In the genomic region with DNA sequence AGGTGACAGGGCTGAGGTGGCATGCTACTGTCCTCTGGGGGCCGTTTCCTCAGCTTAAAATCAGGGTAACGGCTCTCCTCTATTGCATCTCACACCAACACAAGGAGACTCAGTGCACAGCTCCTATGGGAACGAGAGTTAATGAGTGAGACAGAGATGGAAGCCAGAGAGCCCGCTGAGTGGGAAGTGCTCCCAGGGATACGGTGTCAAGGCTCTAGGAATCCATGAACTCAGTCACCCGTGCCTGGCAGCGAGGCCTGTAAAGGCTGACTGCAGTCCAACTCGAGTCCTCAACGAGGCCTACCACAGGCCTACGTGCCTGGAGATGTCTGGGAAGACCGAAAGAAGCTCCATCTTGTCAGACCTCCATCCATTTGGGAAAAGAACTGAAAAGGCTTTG, we compare ENCODE assay signal across 30 mouse cellular contexts. TPM values are rescaled to one million over a fixed set of nuclear protein-coding genes. Genes with fewer than 3 reads are reported as not detected.
DNase-seq lines count a peak whose midpoint lies in the region; TF ChIP-seq lines count a peak whose summit lies in the region.
"Had no signal": no experiment of that assay in that cellular context is flagged by ENCODE, and none has a peak within 500 bp of the region (broad histone marks: within the 10 kb centered on the region; RNA-seq: fewer than 3 reads in every experiment).

No protein-coding gene starts in this region.

- peaks cover 18% of the 10 kb centered on the region for H3K4me1 ChIP-seq in cerebellum, adult 2 months (ENCODE audit: control insufficient read depth, insufficient read depth, low read length)
- H3K4me1 ChIP-seq: heart, embryonic 10.5 days; liver, embryonic 13.5 days; midbrain, embryonic 12.5 days had no signal

- WGBS in cerebellum, adult 2 months: 25% methylated on average over 11 of the region's 11 CpGs

- no peak for TF ChIP-seq CTCF in cerebellum, adult 2 months (IDR thresholded peaks at IDR 0.05; ENCODE audit: borderline replicate concordance, insufficient read depth, low read depth, low read length)

- no peak for TF ChIP-seq POLR2A in cerebellum, adult 2 months (IDR thresholded peaks at IDR 0.05; ENCODE audit: borderline replicate concordance, insufficient read depth, low read length)

- H3K27me3 ChIP-seq in cerebellum, adult 2 months (ENCODE audit: control insufficient read depth, insufficient read depth, low read length): no peaks in the 10 kb centered on the region
- H3K27me3 ChIP-seq: limb, embryonic 12.5 days; liver, embryonic 13.5 days; midbrain, embryonic 12.5 days had no signal

- H3K27ac ChIP-seq in cerebellum, adult 2 months (ENCODE audit: insufficient read depth, low read length): no peak overlapping the region
- H3K27ac ChIP-seq: heart, embryonic 10.5 days; limb, embryonic 12.5 days; liver, embryonic 13.5 days; midbrain, embryonic 12.5 days had no signal

- peak; percentile 36 to 46 for DNase-seq in cerebellum, adult 2 months
- no peak for DNase-seq in cerebellum, adult 9-10 months
- peak; percentile 29 for DNase-seq in gastrocnemius, adult 18-20 months (ENCODE audit: low spot score)
- no peak for DNase-seq in gastrocnemius, postnatal 4 days (ENCODE audit: low spot score in 2 of 2)
- peak; percentile 22 to 36 for DNase-seq in layer of hippocampus, postnatal 10 days (ENCODE audit: low spot score in 2 of 2)
- DNase-seq in layer of hippocampus, adult 11-12 months (ENCODE audit: low spot score): no peak
- peak; percentile 52 to 60 for DNase-seq in right cerebral cortex, postnatal 10 days (ENCODE audit: low spot score in 2 of 2)
- no peak for DNase-seq in right cerebral cortex, postnatal 4 days
- DNase-seq: adrenal gland, postnatal 36 days; heart, postnatal 4 days; kidney, postnatal 25 days; liver, embryonic 13.5 days; lung, adult 2 months; lung, postnatal 14 days; right cerebral cortex, postnatal 25 days; thymus, postnatal 14 days had no signal

- no peak overlapping the region for H3K4me3 ChIP-seq in cerebellum, adult 2 months (replicated peaks; ENCODE audit: insufficient read depth, low read depth, low read length)
- H3K4me3 ChIP-seq: heart, embryonic 10.5 days; limb, embryonic 12.5 days; liver, embryonic 13.5 days; midbrain, embryonic 12.5 days had no signal

RNA-seq across cellular contexts. Expression of gene Eftud2, which starts 21.8 kb away (rescaled TPM):
- 89.9 and 102 TPM in 2 replicates for polyA plus RNA-seq in cerebellum, adult 2 months (2012; rRNA removed)
- total RNA-seq in gastrocnemius, adult 18-20 months (2021): 10 to 100 TPM; 24.5 to 24.7 TPM
- 10 to 100 TPM; 66.4 to 69.7 TPM for total RNA-seq in gastrocnemius, postnatal 4 days (2021)
- total RNA-seq in layer of hippocampus, postnatal 10 days (2021): 100 to 1,000 TPM; 105 to 117 TPM

RNA-seq across cellular contexts. Expression of gene Ccdc103, which starts 22.1 kb away (rescaled TPM):
- 0.57 and 0.65 TPM in 2 replicates for polyA plus RNA-seq in cerebellum, adult 2 months (2012; rRNA removed)
- total RNA-seq in gastrocnemius, adult 18-20 months (2021): not detected
- not detected for total RNA-seq in gastrocnemius, postnatal 4 days (2021)
- 1 to 10 TPM; 1.1 to 1.4 TPM for total RNA-seq in layer of hippocampus, postnatal 10 days (2021)
- total RNA-seq: granulocyte monocyte progenitor cell, adult 5-6 weeks; monocyte, adult 5-6 weeks had no signal

RNA-seq across cellular contexts. Expression of gene Higd1b, which starts 23.3 kb away (rescaled TPM):
- polyA plus RNA-seq in cerebellum, adult 2 months (2012; rRNA removed): 6.8 and 9.6 TPM in 2 replicates
- 1 to 10 TPM; 2.4 to 3.1 TPM for total RNA-seq in gastrocnemius, adult 18-20 months (2021)
- total RNA-seq in gastrocnemius, postnatal 4 days (2021): 1 to 10 TPM; 3.3 to 4.9 TPM
- 10 to 100 TPM in 1 of 2 experiments, 1 to 10 TPM in 1; 9.3 to 11.1 TPM for total RNA-seq in layer of hippocampus, postnatal 10 days (2021)
- total RNA-seq: granulocyte monocyte progenitor cell, adult 5-6 weeks; megakaryocyte progenitor cell, adult 5-6 weeks; monocyte, adult 5-6 weeks had no signal
- polyA plus RNA-seq: heart, embryonic 10.5 days; kidney, embryonic 14.5 days; limb, embryonic 12.5 days; liver, embryonic 13.5 days; midbrain, embryonic 12.5 days; neural tube, embryonic 11.5 days; stomach, embryonic 14.5 days had no signal

RNA-seq across cellular contexts. Expression of gene Fam187a, which starts 26.0 kb away (rescaled TPM):
- polyA plus RNA-seq in cerebellum, adult 2 months (2012; rRNA removed): not detected in 2 replicates
- not detected for total RNA-seq in gastrocnemius, adult 18-20 months (2021)
- not detected for total RNA-seq in gastrocnemius, postnatal 4 days (2021)
- total RNA-seq in layer of hippocampus, postnatal 10 days (2021): not detected
- total RNA-seq: adrenal gland, postnatal 36 days; granulocyte monocyte progenitor cell, adult 5-6 weeks; heart, postnatal 4 days; left cerebral cortex, postnatal 10 days; megakaryocyte progenitor cell, adult 5-6 weeks; monocyte, adult 5-6 weeks had no signal
- polyA plus RNA-seq: embryonic facial prominence, embryonic 14.5 days; forebrain, embryonic 14.5 days; heart, embryonic 10.5 days; heart, embryonic 16.5 days; intestine, postnatal 0 days; kidney, embryonic 14.5 days; limb, embryonic 12.5 days; midbrain, embryonic 12.5 days; neural tube, embryonic 11.5 days; stomach, embryonic 14.5 days had no signal

RNA-seq across cellular contexts. Expression of gene Gjc1, which starts 39.5 kb away (rescaled TPM):
- 6.4 and 7.9 TPM in 2 replicates for polyA plus RNA-seq in cerebellum, adult 2 months (2012; rRNA removed)
- 1 to 10 TPM; 3.7 to 4.6 TPM for total RNA-seq in gastrocnemius, adult 18-20 months (2021)
- 10 to 100 TPM; 39.4 to 41.0 TPM for total RNA-seq in gastrocnemius, postnatal 4 days (2021)
- total RNA-seq in layer of hippocampus, postnatal 10 days (2021): 10 to 100 TPM; 15.4 to 17.6 TPM
- total RNA-seq: granulocyte monocyte progenitor cell, adult 5-6 weeks; megakaryocyte progenitor cell, adult 5-6 weeks; monocyte, adult 5-6 weeks had no signal

Comparison
In these comparisons a context has a peak if more than half of its experiments do, and no peak if none do; other contexts are left out.
1. DNase-seq: peak in cerebellum, adult 2 months (2 of 2), gastrocnemius, adult 18-20 months (single experiment), layer of hippocampus, postnatal 10 days (2 of 2) and right cerebral cortex, postnatal 10 days (2 of 2); none in cerebellum, adult 9-10 months (single experiment), gastrocnemius, postnatal 4 days (0 of 2), layer of hippocampus, adult 11-12 months (single experiment) and right cerebral cortex, postnatal 4 days (single experiment).